Mouse (Mus musculus) kidney, adult 2 months (tissue): Measurements from ENCODE around the gene Shroom1. TPM values are rescaled to one million over a fixed set of nuclear protein-coding genes. Genes with fewer than 3 reads are reported as not detected.

Experiments
- DNase-seq: peaks from one replicate; pipeline ENCODE4 v3.0.0; 2021
- H3K27ac ChIP-seq: fragments of 200-500 bp; 2 replicates; pipeline ENCODE4 v1.5.1; 2012; ENCODE audit warnings: low read depth, low read length, control low read depth, inconsistent platforms; ENCODE audit not compliant: insufficient read depth
- H3K27me3 ChIP-seq: fragments of 200-500 bp; replicated peaks from 2 replicates; pipeline ENCODE4 v1.6.1; 2012; ENCODE audit warnings: mild to moderate bottlenecking, moderate library complexity, low read length, inconsistent platforms; ENCODE audit not compliant: control insufficient read depth, insufficient read depth
- H3K36me3 ChIP-seq: fragments of 200-500 bp; 2 replicates; pipeline ENCODE4 v1.6.1; 2012; ENCODE audit warnings: mild to moderate bottlenecking, moderate library complexity, low read length, inconsistent platforms; ENCODE audit not compliant: control insufficient read depth, insufficient read depth
- H3K4me1 ChIP-seq: fragments of 200-500 bp; 2 replicates; pipeline ENCODE4 v1.6.1; 2011; ENCODE audit warnings: low read length; ENCODE audit not compliant: control insufficient read depth, insufficient read depth
- H3K4me3 ChIP-seq: fragments of 200-500 bp; 2 replicates; pipeline ENCODE4 v1.5.1; 2011; ENCODE audit warnings: mild to moderate bottlenecking, low read depth, low read length, control low read depth; ENCODE audit not compliant: insufficient read depth
- CTCF ChIP-seq: fragments of 200-500 bp; conservative IDR thresholded peaks from 2 replicates; pipeline ENCODE4 v1.5.1; 2011; ENCODE audit warnings: low read depth, mild to moderate bottlenecking, control low read depth, low read length, moderate library complexity, mixed read lengths; ENCODE audit not compliant: insufficient read depth, insufficient read length
- POLR2A ChIP-seq: fragments of 200-500 bp; IDR thresholded peaks from one replicate; pipeline ENCODE4 v1.6.1; 2011; ENCODE audit warnings: low read depth, low read length, control low read depth
- WGBS: fragments of 180-500 bp; shearing (Covaris S2); methylation state at CpG from one replicate; pipeline ENCODE4 v1.1.7; 2018; 5-methylcytosine and 5-hydroxymethylcytosine counted together
- polyA plus RNA-seq: library from polyadenylated mRNA; depleted of rRNA; stranded (reverse); fragments of >200 nt; gene quantifications from 2 replicates; pipeline ENCODE4 v1.2.3, GENCODE M21; 2012

Gene Shroom1
- polyA plus RNA-seq, 1 experiment, result 0.88 TPM

- peak; percentile 50 for DNase-seq
- WGBS, result 13% methylated on average over 11 of the region's 11 CpGs
- H3K4me3 ChIP-seq, result no peak overlapping the region
- H3K27me3 ChIP-seq, result no peaks in the 10 kb centered on the region
- TF ChIP-seq POLR2A (no peak), CTCF (no peak)
- H3K36me3 ChIP-seq, result no peaks in the 10 kb centered on the region
- H3K4me1 ChIP-seq, result no peaks in the 10 kb centered on the region
- H3K27ac ChIP-seq, result no peak overlapping the region
Measured at GRCm38 (mm10) chr11:53500569-53500968, 43.6 kb downstream of the Shroom1 start.

GRCm38 (mm10) chr11:53502039-53502765, 45.2 kb downstream of the Shroom1 start:
- Histone ChIP-seq H3K27me3 (no peaks in the 10 kb centered on the region), H3K4me3 (no peak overlapping the region), H3K27ac (no peak overlapping the region), H3K4me1 (no peaks in the 10 kb centered on the region), H3K36me3 (no peaks in the 10 kb centered on the region)
- TF ChIP-seq CTCF, result no peak
- no peak for TF ChIP-seq POLR2A
- WGBS, result 78% methylated on average over 8 of the region's 8 CpGs
- no peak for DNase-seq

GRCm38 (mm10) chr11:53503738-53504137, 46.7 kb downstream of the Shroom1 start:
- no peaks in the 10 kb centered on the region for H3K36me3 ChIP-seq
- TF ChIP-seq CTCF (no peak), POLR2A (no peak)
- WGBS, result 84% methylated on average over 5 of the region's 5 CpGs
- no peaks in the 10 kb centered on the region for H3K4me1 ChIP-seq
- H3K4me3 ChIP-seq, result no peak overlapping the region
- DNase-seq, result no peak
- no peak overlapping the region for H3K27ac ChIP-seq
- no peaks in the 10 kb centered on the region for H3K27me3 ChIP-seq

- WGBS, result 86% methylated on average over 8 of the region's 8 CpGs
- Histone ChIP-seq H3K4me1 (no peaks in the 10 kb centered on the region), H3K4me3 (no peak overlapping the region), H3K27ac (no peak overlapping the region), H3K36me3 (no peaks in the 10 kb centered on the region), H3K27me3 (no peaks in the 10 kb centered on the region)
- TF ChIP-seq CTCF (no peak), POLR2A (no peak)
- DNase-seq, result no peak
Measured at GRCm38 (mm10) chr11:53504376-53504775, 47.4 kb downstream of the Shroom1 start.

- WGBS, result 83% methylated on average over 5 of the region's 5 CpGs
- no peak for DNase-seq
Measured at GRCm38 (mm10) chr11:53505026-53505663, 48.1 kb downstream of the Shroom1 start.

GRCm38 (mm10) chr11:53507098-53507805, 50.2 kb downstream of the Shroom1 start:
- Histone ChIP-seq H3K4me3 (no peak overlapping the region), H3K36me3 (no peaks in the 10 kb centered on the region), H3K27ac (no peak overlapping the region; the same call in 1 of the 2 replicates), H3K4me1 (no peaks in the 10 kb centered on the region), H3K27me3 (no peaks in the 10 kb centered on the region)
- WGBS, result 86% methylated on average over 9 of the region's 9 CpGs
- TF ChIP-seq POLR2A (no peak), CTCF (no peak)
- DNase-seq, result no peak

More at GRCm38 (mm10) chr11:53505026-53505663, 48.1 kb downstream of the Shroom1 start:
- Histone ChIP-seq H3K4me1 (no peaks in the 10 kb centered on the region), H3K4me3 (no peak overlapping the region), H3K27me3 (no peaks in the 10 kb centered on the region), H3K27ac (no peak overlapping the region), H3K36me3 (no peaks in the 10 kb centered on the region)
- TF ChIP-seq CTCF, result no peak
- TF ChIP-seq POLR2A, result no peak

GRCm38 (mm10) chr11:53508152-53508551, 51.1 kb downstream of the Shroom1 start:
- WGBS, result 65% methylated on average over 7 of the region's 7 CpGs
- no peaks in the 10 kb centered on the region for H3K27me3 ChIP-seq
- peak; percentile 72 for DNase-seq

More at GRCm38 (mm10) chr11:53508152-53508551, 51.1 kb downstream of the Shroom1 start:
- Histone ChIP-seq H3K27ac (no peak overlapping the region), H3K36me3 (no peaks in the 10 kb centered on the region), H3K4me1 (no peaks in the 10 kb centered on the region), H3K4me3 (no peak overlapping the region)
- no peak for TF ChIP-seq CTCF
- no peak for TF ChIP-seq POLR2A
